Comparison of ENCODE assay signal across 9 mouse cellular contexts in genomic region chr11:34796097-34796496, GRCm38 (mm10). TPM values are rescaled to one million over a fixed set of nuclear protein-coding genes. Genes with fewer than 3 reads are reported as not detected.
DNase-seq lines count a peak whose midpoint lies in the region; ATAC-seq and TF ChIP-seq lines count a peak whose summit lies in the region.
"Had no signal": no experiment of that assay in that cellular context is flagged by ENCODE, and none has a peak within 500 bp of the region (broad histone marks: within the 10 kb centered on the region; RNA-seq: fewer than 3 reads in every experiment).

No protein-coding gene starts in this region.

- peaks cover 18 to 72% of the 10 kb centered on the region in 2 experiments for H3K36me3 ChIP-seq in CH12.LX (replicated peaks in 1 of 2; ENCODE audit: control insufficient read depth in 1 of 2, insufficient read depth in 1 of 2, low read length in 1 of 2)
- H3K36me3 ChIP-seq in intestine, embryonic 16.5 days (ENCODE audit: control insufficient read depth, insufficient read depth, low read length) = no peaks in the 10 kb centered on the region

- no peak overlapping the region for H3K4me3 ChIP-seq in layer of hippocampus, adult 2 months
- H3K4me3 ChIP-seq in CH12.LX (replicated peaks in 1 of 3; ENCODE audit: low read depth in 2 of 3, low read length in 2 of 3, poor library complexity in 1 of 3) = no peak overlapping the region
- H3K4me3 ChIP-seq in intestine, embryonic 16.5 days (ENCODE audit: low read length) = no peak overlapping the region

- no peak overlapping the region for H3K27ac ChIP-seq in layer of hippocampus, adult 2 months
- no peak overlapping the region for H3K27ac ChIP-seq in CH12.LX (ENCODE audit: insufficient read depth, low read depth)
- no peak overlapping the region for H3K27ac ChIP-seq in intestine, embryonic 16.5 days (ENCODE audit: low read length)

- peak; percentile 75 for TF ChIP-seq CTCF in layer of hippocampus, adult 2 months (conservative IDR thresholded peaks at IDR 0.05)
- TF ChIP-seq CTCF in CH12.LX (conservative IDR thresholded peaks at IDR 0.05 in 1 of 2, IDR thresholded peaks at IDR 0.05 in 1 of 2; ENCODE audit: low read depth in 2 of 2, low read length in 2 of 2) = peak; percentile 56 to 90

- peaks cover 0 to 29% of the 10 kb centered on the region in 2 experiments; a peak in 2 of 4 replicates for H3K4me1 ChIP-seq in CH12.LX (ENCODE audit: control insufficient read depth in 1 of 2, insufficient read depth in 2 of 2)
- H3K4me1 ChIP-seq in intestine, embryonic 16.5 days (ENCODE audit: control insufficient read depth, insufficient read depth, low read length) = no peaks in the 10 kb centered on the region

- DNase-seq in layer of hippocampus, adult 2 months (ENCODE audit: low spot score in 2 of 2) = peak in 1 of 2 experiments; percentile 35
- DNase-seq in layer of hippocampus, adult 9-10 months (ENCODE audit: low spot score) = no peak
- peak; percentile 68 for DNase-seq in CH12.LX (ENCODE audit: extremely low read depth)
- peak; percentile 56 for DNase-seq in ZHBTc4 (ENCODE audit: low read depth, low spot score)
- peak; percentile 65 to 73 for DNase-seq in natural killer cell, adult 2 months (ENCODE audit: low spot score in 2 of 2)
- DNase-seq in ovary, postnatal 14 days (ENCODE audit: low spot score) = no peak

- TF ChIP-seq EP300 in CH12.LX (IDR thresholded peaks at IDR 0.05; ENCODE audit: low read length) = no peak

- 27% methylated on average over 4 of the region's 4 CpGs for WGBS in intestine, embryonic 16.5 days

- H3K9ac ChIP-seq in CH12.LX (ENCODE audit: insufficient read depth, low read depth) = no peak overlapping the region
- no peak overlapping the region for H3K9ac ChIP-seq in intestine, embryonic 16.5 days (ENCODE audit: low read depth, low read length)

- dilution Hi-C loops in CH12.LX (cut with MboI; ENCODE audit: extremely low pct_ligation_motif_present, extremely low pct_unique_long_range_greater_than_20kb, low sequenced_read_pairs) = no loop called here

- H3K4me2 ChIP-seq in CH12.LX (ENCODE audit: insufficient read depth, low read depth, poor library complexity, severe bottlenecking) = no peak overlapping the region
- no peak overlapping the region for H3K4me2 ChIP-seq in intestine, embryonic 16.5 days (ENCODE audit: low read depth, low read length)
- H3K4me2 ChIP-seq: heart, embryonic 11.5 days had no signal

- H3K27me3 ChIP-seq in CH12.LX (replicated peaks) = no peaks in the 10 kb centered on the region
- no peaks in the 10 kb centered on the region for H3K27me3 ChIP-seq in intestine, embryonic 16.5 days (replicated peaks; ENCODE audit: control insufficient read depth, insufficient read depth, low read length)

- H3K79me2 ChIP-seq in CH12.LX (replicated peaks; ENCODE audit: control insufficient read depth, extremely low read depth, insufficient read depth, poor library complexity, severe bottlenecking) = no peaks in the 10 kb centered on the region

- ATAC-seq in intestine, embryonic 16.5 days = no peak
- ATAC-seq: midbrain, embryonic 16.5 days had no signal

- in situ Hi-C loops in CH12.LX (cut with MboI; ENCODE audit: low pct_ligation_motif_present, low pct_unique_long_range_greater_than_20kb, low sequenced_read_pairs) = no loop called here

- H3K9me3 ChIP-seq in CH12.LX (replicated peaks; ENCODE audit: low read length) = no peaks in the 10 kb centered on the region
- H3K9me3 ChIP-seq in intestine, embryonic 16.5 days (ENCODE audit: control insufficient read depth, low read length) = no peaks in the 10 kb centered on the region

- TF ChIP-seq POLR2A in CH12.LX (IDR thresholded peaks at IDR 0.05; ENCODE audit: low read depth, low read length) = no peak

- TF ChIP-seq RAD21 in CH12.LX (IDR thresholded peaks at IDR 0.05; ENCODE audit: low read depth, low read length) = peak; percentile 99

TF ChIP-seq in CH12.LX, 34 proteins besides CTCF, POLR2A, EP300 and RAD21:
- TF ChIP-seq ZC3H11A (IDR thresholded peaks at IDR 0.05; ENCODE audit: low read depth, low read length) (peak; percentile 88), ETS1 (conservative IDR thresholded peaks at IDR 0.05; ENCODE audit: low read depth, low read length) (no peak), MAFK (IDR thresholded peaks at IDR 0.05; ENCODE audit: insufficient replicate concordance, low read length) (no peak), IRF4 (IDR thresholded peaks at IDR 0.05; ENCODE audit: low read depth, low read length) (0 out of 2 replicates have a peak, but pooled peaks have one; percentile 16), ZMIZ1 (IDR thresholded peaks at IDR 0.05; ENCODE audit: low read depth, low read length) (no peak), SIN3A (IDR thresholded peaks at IDR 0.05; ENCODE audit: low read length) (no peak), TCF12 (IDR thresholded peaks at IDR 0.05; ENCODE audit: low read depth, low read length) (no peak), NRF1 (IDR thresholded peaks at IDR 0.05; ENCODE audit: low read depth, low read length) (no peak), SMC3 (IDR thresholded peaks at IDR 0.05; ENCODE audit: low read depth, low read length) (peak; percentile 95)
TF ChIP-seq in CH12.LX: peak in this region for 3.

RNA-seq across cellular contexts. Expression of gene Dock2, which starts 12.4 kb away (rescaled TPM):
- total RNA-seq in layer of hippocampus, adult 2 months (2021) = 1 to 10 TPM; 3.1 to 3.4 TPM
- total RNA-seq in CH12.LX (2012; rRNA removed) (109 and 133 TPM in 2 replicates), CH12.LX (2014; rRNA removed) (79.6 and 83.8 TPM in 2 replicates)
- polyA plus RNA-seq in CH12.LX (2012; ENCODE audit: insufficient read length, low read depth) = 137 and 151 TPM in 2 replicates
- 1.4 and 1.6 TPM in 2 replicates for polyA plus RNA-seq in intestine, embryonic 16.5 days (2015; fragmentation: Nextera tagmentation; extraction: Ambion mirVana)

RNA-seq across cellular contexts. Expression of gene Spdl1, which starts 37.3 kb away (rescaled TPM):
- 1 to 10 TPM in 1 of 2 experiments, under 1 TPM in 1; 0.71 to 1.1 TPM for total RNA-seq in layer of hippocampus, adult 2 months (2021)
- total RNA-seq in CH12.LX (2012; rRNA removed) (45.2 and 56.1 TPM in 2 replicates), CH12.LX (2014; rRNA removed) (72.8 and 77.1 TPM in 2 replicates)
- 61.1 and 68.0 TPM in 2 replicates for polyA plus RNA-seq in CH12.LX (2012; ENCODE audit: insufficient read length, low read depth)
- 14.8 and 16.5 TPM in 2 replicates for polyA plus RNA-seq in intestine, embryonic 16.5 days (2015; fragmentation: Nextera tagmentation; extraction: Ambion mirVana)

Comparison
In these comparisons a context has a peak if more than half of its experiments do, and no peak if none do; other contexts are left out.
1. DNase-seq: peak in CH12.LX (single experiment), ZHBTc4 (single experiment) and natural killer cell, adult 2 months (2 of 2); none in layer of hippocampus, adult 9-10 months (single experiment) and ovary, postnatal 14 days (single experiment).
2. RNA of gene Dock2, which starts 12.4 kb away (total RNA-seq): 79.6 to 133 TPM in CH12.LX; 3.1 to 3.4 TPM in layer of hippocampus, adult 2 months; every median in the first group is over 10 times any median in the second.
3. RNA of gene Spdl1, which starts 37.3 kb away (total RNA-seq): 45.2 to 77.1 TPM in CH12.LX; 0.71 to 1.1 TPM in layer of hippocampus, adult 2 months; every median in the first group is over 10 times any median in the second.